Mouse (Mus musculus): ENCODE data around the gene Enpp1. TPM values are rescaled to one million over a fixed set of nuclear protein-coding genes. Genes with fewer than 3 reads are reported as not detected.

Enpp1 gene
- polyA plus RNA-seq (2015; fragmentation: Nextera tagmentation; extraction: Ambion mirVana): 4.6 and 5.0 TPM in 2 replicates

- H3K4me1 ChIP-seq (ENCODE audit: insufficient read depth, low read length): peaks cover 12% of the 10 kb centered on the region
- ATAC-seq (ENCODE audit: low FRiP score, low TSS enrichment): peak; percentile 96
- WGBS: under 1% methylated on average over 79 of the region's 79 CpGs
- H3K9ac ChIP-seq (replicated peaks; ENCODE audit: low read length): peak within 1 kb of the TSS; percentile 73
- no peaks in the 10 kb centered on the region for H3K9me3 ChIP-seq (ENCODE audit: low read length)
- peak within 1 kb of the TSS; percentile 94 for H3K4me2 ChIP-seq (replicated peaks; ENCODE audit: low read depth, low read length)
- 0 out of 2 replicates have a peak within 1 kb of the TSS, but pooled peaks have one; percentile 34 for H3K27ac ChIP-seq (ENCODE audit: low read length)
- peak within 1 kb of the TSS; percentile 81 for H3K4me3 ChIP-seq (ENCODE audit: low read length)
- H3K27me3 ChIP-seq (ENCODE audit: insufficient read depth, low read length): 0 out of 2 replicates have a peak, but pooled peaks cover 2% of the 10 kb centered on the region
- no peaks in the 10 kb centered on the region for H3K36me3 ChIP-seq (ENCODE audit: insufficient read depth, low read length)
These were observed at the start of gene Enpp1 for GRCm38 (mm10) chr10:24711480-24712366. TSS of gene Enpp1 (minus strand) at chr10:24712159.

GRCm38 (mm10) chr10:24758326-24758915 is 46.5 kb upstream of the Enpp1 start:
- Histone ChIP-seq H3K27ac (ENCODE audit: low read length) (no peak overlapping the region), H3K9ac (replicated peaks; ENCODE audit: low read length) (no peak overlapping the region), H3K4me1 (ENCODE audit: insufficient read depth, low read length) (no peaks in the 10 kb centered on the region), H3K36me3 (ENCODE audit: insufficient read depth, low read length) (no peaks in the 10 kb centered on the region), H3K4me2 (replicated peaks; ENCODE audit: low read depth, low read length) (no peak overlapping the region), H3K4me3 (ENCODE audit: low read length) (no peak overlapping the region), H3K9me3 (ENCODE audit: low read length) (no peaks in the 10 kb centered on the region), H3K27me3 (ENCODE audit: insufficient read depth, low read length) (no peaks in the 10 kb centered on the region)
- ATAC-seq (ENCODE audit: low FRiP score, low TSS enrichment): no peak
- 63% methylated on average over 8 of the region's 8 CpGs for WGBS

- peak overlapping the region; percentile 46 for H3K4me2 ChIP-seq (replicated peaks; ENCODE audit: low read depth, low read length)
- no peak overlapping the region; the same call in 1 of the 2 replicates for H3K4me3 ChIP-seq (ENCODE audit: low read length)
- H3K4me1 ChIP-seq (ENCODE audit: insufficient read depth, low read length): no peaks in the 10 kb centered on the region
- H3K27ac ChIP-seq (ENCODE audit: low read length): no peak overlapping the region
- H3K9ac ChIP-seq (replicated peaks; ENCODE audit: low read length): 0 out of 2 replicates have a peak overlapping the region, but pooled peaks have one; percentile 41
- 80% methylated on average over 9 of the region's 9 CpGs for WGBS
- ATAC-seq (ENCODE audit: low FRiP score, low TSS enrichment): no peak
- H3K36me3 ChIP-seq (ENCODE audit: insufficient read depth, low read length): no peaks in the 10 kb centered on the region
- no peaks in the 10 kb centered on the region for H3K27me3 ChIP-seq (ENCODE audit: insufficient read depth, low read length)
- H3K9me3 ChIP-seq (ENCODE audit: low read length): no peaks in the 10 kb centered on the region
These were observed 43.0 kb upstream of the Enpp1 start for GRCm38 (mm10) chr10:24754874-24755540.

GRCm38 (mm10) chr10:24754251-24754835 is 42.4 kb upstream of the Enpp1 start:
- WGBS: 55% methylated on average over 11 of the region's 11 CpGs
- no peak overlapping the region for H3K27ac ChIP-seq (ENCODE audit: low read length)
- peak overlapping the region; percentile 41 for H3K4me3 ChIP-seq (ENCODE audit: low read length)
- H3K36me3 ChIP-seq (ENCODE audit: insufficient read depth, low read length): no peaks in the 10 kb centered on the region
- ATAC-seq (ENCODE audit: low FRiP score, low TSS enrichment): no peak
- 0 out of 2 replicates have a peak overlapping the region, but pooled peaks have one; percentile 41 for H3K9ac ChIP-seq (replicated peaks; ENCODE audit: low read length)
- peak overlapping the region; percentile 46 for H3K4me2 ChIP-seq (replicated peaks; ENCODE audit: low read depth, low read length)
- no peaks in the 10 kb centered on the region for H3K4me1 ChIP-seq (ENCODE audit: insufficient read depth, low read length)
- H3K27me3 ChIP-seq (ENCODE audit: insufficient read depth, low read length): no peaks in the 10 kb centered on the region
- no peaks in the 10 kb centered on the region for H3K9me3 ChIP-seq (ENCODE audit: low read length)

- peak overlapping the region; percentile 41 for H3K4me3 ChIP-seq (ENCODE audit: low read length)
These were observed 41.7 kb upstream of the Enpp1 start for GRCm38 (mm10) chr10:24753536-24754250.

GRCm38 (mm10) chr10:24742950-24743487 is 31.1 kb upstream of the Enpp1 start:
- ATAC-seq (ENCODE audit: low FRiP score, low TSS enrichment): no peak
- H3K36me3 ChIP-seq (ENCODE audit: insufficient read depth, low read length): no peaks in the 10 kb centered on the region
- H3K27me3 ChIP-seq (ENCODE audit: insufficient read depth, low read length): no peaks in the 10 kb centered on the region
- H3K4me1 ChIP-seq (ENCODE audit: insufficient read depth, low read length): no peaks in the 10 kb centered on the region
- 76% methylated on average over 10 of the region's 13 CpGs for WGBS
- H3K27ac ChIP-seq (ENCODE audit: low read length): no peak overlapping the region
- no peaks in the 10 kb centered on the region; the same call in 1 of the 2 replicates for H3K9me3 ChIP-seq (ENCODE audit: low read length)
- H3K4me3 ChIP-seq (ENCODE audit: low read length): no peak overlapping the region
- no peak overlapping the region for H3K4me2 ChIP-seq (replicated peaks; ENCODE audit: low read depth, low read length)
- H3K9ac ChIP-seq (replicated peaks; ENCODE audit: low read length): no peak overlapping the region

More at GRCm38 (mm10) chr10:24753536-24754250, 41.7 kb upstream of the Enpp1 start:
- H3K9ac ChIP-seq (replicated peaks; ENCODE audit: low read length): no peak overlapping the region
- H3K4me2 ChIP-seq (replicated peaks; ENCODE audit: low read depth, low read length): peak overlapping the region; percentile 46
- no peak overlapping the region for H3K27ac ChIP-seq (ENCODE audit: low read length)
- 68% methylated on average over 16 of the region's 16 CpGs for WGBS
- no peaks in the 10 kb centered on the region for H3K36me3 ChIP-seq (ENCODE audit: insufficient read depth, low read length)
- no peaks in the 10 kb centered on the region for H3K9me3 ChIP-seq (ENCODE audit: low read length)
- no peaks in the 10 kb centered on the region for H3K4me1 ChIP-seq (ENCODE audit: insufficient read depth, low read length)
- ATAC-seq (ENCODE audit: low FRiP score, low TSS enrichment): no peak
- H3K27me3 ChIP-seq (ENCODE audit: insufficient read depth, low read length): no peaks in the 10 kb centered on the region

GRCm38 (mm10) chr10:24741229-24742198 is 29.6 kb upstream of the Enpp1 start:
- ATAC-seq (ENCODE audit: low FRiP score, low TSS enrichment): no peak

GRCm38 (mm10) chr10:24739171-24739570 is 27.2 kb upstream of the Enpp1 start:
- WGBS: 68% methylated on average over 2 of the region's 2 CpGs
- Histone ChIP-seq H3K4me2 (replicated peaks; ENCODE audit: low read depth, low read length) (no peak overlapping the region), H3K27ac (ENCODE audit: low read length) (no peak overlapping the region), H3K9ac (replicated peaks; ENCODE audit: low read length) (no peak overlapping the region), H3K36me3 (ENCODE audit: insufficient read depth, low read length) (no peaks in the 10 kb centered on the region), H3K4me1 (ENCODE audit: insufficient read depth, low read length) (0 out of 2 replicates have a peak, but pooled peaks cover 4% of the 10 kb centered on the region), H3K27me3 (ENCODE audit: insufficient read depth, low read length) (no peaks in the 10 kb centered on the region), H3K4me3 (ENCODE audit: low read length) (no peak overlapping the region), H3K9me3 (ENCODE audit: low read length) (no peaks in the 10 kb centered on the region; the same call in 1 of the 2 replicates)
- no peak for ATAC-seq (ENCODE audit: low FRiP score, low TSS enrichment)

More at GRCm38 (mm10) chr10:24741229-24742198, 29.6 kb upstream of the Enpp1 start:
- no peaks in the 10 kb centered on the region; the same call in 1 of the 2 replicates for H3K9me3 ChIP-seq (ENCODE audit: low read length)
- 64% methylated on average over 7 of the region's 7 CpGs for WGBS
- no peaks in the 10 kb centered on the region for H3K27me3 ChIP-seq (ENCODE audit: insufficient read depth, low read length)
- no peaks in the 10 kb centered on the region for H3K4me1 ChIP-seq (ENCODE audit: insufficient read depth, low read length)
- H3K9ac ChIP-seq (replicated peaks; ENCODE audit: low read length): no peak overlapping the region
- no peak overlapping the region for H3K4me3 ChIP-seq (ENCODE audit: low read length)
- H3K27ac ChIP-seq (ENCODE audit: low read length): no peak overlapping the region
- H3K36me3 ChIP-seq (ENCODE audit: insufficient read depth, low read length): no peaks in the 10 kb centered on the region
- no peak overlapping the region for H3K4me2 ChIP-seq (replicated peaks; ENCODE audit: low read depth, low read length)
